Mouse (Mus musculus): Measurements from ENCODE around the gene Prkcd.

- TF ChIP-seq POLR2A (IDR thresholded peaks at IDR 0.05; ENCODE audit: borderline replicate concordance, insufficient read depth, low read length) (no peak), CTCF (IDR thresholded peaks at IDR 0.05; ENCODE audit: borderline replicate concordance, insufficient read depth, low read depth, low read length) (no peak)
Observed at GRCm38 (mm10) chr14:30551509-30551908, 74.5 kb downstream of the Prkcd start.
